Mouse (Mus musculus) left cerebral cortex, postnatal 14 days (tissue): Measurements from ENCODE around the gene Nlrc5. TPM values are rescaled to one million over a fixed set of nuclear protein-coding genes. Genes with fewer than 3 reads are reported as not detected.
"Not testable (repeated sequence)": the region's sequence is repeated elsewhere in the genome, so short reads cannot be mapped to it uniquely, and the experiment has no call there.

Experiments
- DNase-seq, 2 experiments: peaks; one replicate each; pipeline ENCODE4 v3.0.0; 2021 to 2022; ENCODE audit warnings: low spot score in 2 of 2, mixed read lengths in 1 of 2
- intact Hi-C: fragments of 180-260 bp; cut with DNase I; formaldehyde crosslinking; loops from one replicate; pipeline ENCODE4 v1.15.1; 2025
- total RNA-seq, 2 experiments: library from RNA; stranded (reverse); gene quantifications; 2 replicates each; pipeline ENCODE4 v1.2.3; 2021

Nlrc5 gene
- total RNA-seq, 2 experiments from 2014 or later: 0.24 to 0.30 TPM

- intact Hi-C loops: not testable (repeated sequence)
Measured at GRCm38 (mm10) chr8:94452991-94453390, 18.8 kb downstream of the Nlrc5 start.

GRCm38 (mm10) chr8:94453868-94454488 lies 19.8 kb downstream of the Nlrc5 start:
- no peak for DNase-seq
- intact Hi-C loops: no loop called here

More at GRCm38 (mm10) chr8:94452991-94453390, 18.8 kb downstream of the Nlrc5 start:
- not testable (repeated sequence) for DNase-seq

DNA sequence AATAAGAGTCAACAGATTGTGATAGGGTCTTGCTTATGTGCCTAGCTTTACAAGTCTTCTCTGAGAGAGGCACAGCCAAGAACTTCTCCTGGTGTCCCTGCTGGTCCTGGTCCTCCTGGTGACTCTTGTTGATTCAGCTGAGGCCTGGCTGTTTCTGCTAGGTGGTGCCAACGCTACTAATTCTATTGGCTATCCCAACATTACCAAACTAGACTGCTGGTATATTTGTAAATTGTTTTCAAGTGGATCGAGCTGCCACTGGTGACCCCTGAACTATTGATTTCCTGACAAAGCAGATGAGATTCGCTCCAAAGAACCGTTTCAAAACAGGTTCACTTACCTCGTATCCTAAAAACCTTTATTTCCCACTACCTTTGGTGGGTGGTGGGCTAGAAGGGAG lies 20.7 kb downstream of the Nlrc5 start:
- intact Hi-C loops: no loop called here
- no peak for DNase-seq

- intact Hi-C loops: no loop called here
Measured at GRCm38 (mm10) chr8:94456071-94456470, 21.9 kb downstream of the Nlrc5 start.

GRCm38 (mm10) chr8:94458567-94458966 lies 24.4 kb downstream of the Nlrc5 start:
- intact Hi-C loops: no loop called here

More at GRCm38 (mm10) chr8:94456071-94456470, 21.9 kb downstream of the Nlrc5 start:
- no peak for DNase-seq

GRCm38 (mm10) chr8:94469656-94470055 lies 35.5 kb downstream of the Nlrc5 start:
- intact Hi-C loops: no loop called here
- no peak for DNase-seq

More at GRCm38 (mm10) chr8:94458567-94458966, 24.4 kb downstream of the Nlrc5 start:
- DNase-seq: no peak

GRCm38 (mm10) chr8:94470794-94471193 lies 36.6 kb downstream of the Nlrc5 start:
- intact Hi-C loops: no loop called here
- no peak for DNase-seq

- intact Hi-C loops: no loop called here
- no peak for DNase-seq
Measured at GRCm38 (mm10) chr8:94471281-94471680, 37.1 kb downstream of the Nlrc5 start.

DNA sequence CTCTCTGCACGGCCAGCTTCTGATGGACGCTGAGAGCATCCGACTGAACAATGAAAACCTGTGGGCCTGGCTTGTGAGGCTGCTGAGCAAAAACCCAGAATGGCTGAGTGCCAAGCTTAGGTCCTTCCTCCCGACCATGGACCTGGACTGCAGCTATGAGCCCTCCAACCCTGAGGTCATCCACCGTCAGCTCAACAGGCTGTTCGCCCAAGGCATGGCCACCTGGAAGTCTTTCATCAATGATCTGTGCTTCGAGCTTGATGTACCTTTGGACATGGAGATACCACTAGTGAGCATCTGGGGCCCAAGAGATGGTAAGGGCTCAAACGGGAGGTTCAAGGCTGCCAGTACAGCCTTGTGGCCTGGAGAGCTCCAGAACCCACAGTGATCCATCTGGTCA lies 38.6 kb downstream of the Nlrc5 start:
- no peak for DNase-seq
- intact Hi-C loops: no loop called here

DNA sequence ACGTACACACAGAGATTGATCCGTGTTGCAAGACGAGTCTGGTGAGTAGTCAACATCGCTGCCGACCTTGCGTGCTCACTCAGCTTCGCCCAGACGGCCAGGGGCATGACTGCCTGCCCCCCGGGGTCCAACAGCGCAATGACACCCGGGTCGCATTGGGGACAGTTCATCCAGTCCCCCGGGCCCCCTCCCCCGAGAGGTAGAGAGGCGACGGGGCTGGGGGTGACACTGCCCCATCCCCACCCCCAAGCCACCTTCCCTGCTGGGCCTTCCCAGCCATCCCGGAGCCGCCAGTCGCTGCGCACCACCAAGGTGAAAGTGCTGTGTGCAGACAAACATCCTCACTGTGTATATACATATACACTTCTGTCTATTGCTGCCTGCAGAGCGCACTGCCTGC lies 39.3 kb downstream of the Nlrc5 start:
- DNase-seq: no peak
- intact Hi-C loops: no loop called here

DNA sequence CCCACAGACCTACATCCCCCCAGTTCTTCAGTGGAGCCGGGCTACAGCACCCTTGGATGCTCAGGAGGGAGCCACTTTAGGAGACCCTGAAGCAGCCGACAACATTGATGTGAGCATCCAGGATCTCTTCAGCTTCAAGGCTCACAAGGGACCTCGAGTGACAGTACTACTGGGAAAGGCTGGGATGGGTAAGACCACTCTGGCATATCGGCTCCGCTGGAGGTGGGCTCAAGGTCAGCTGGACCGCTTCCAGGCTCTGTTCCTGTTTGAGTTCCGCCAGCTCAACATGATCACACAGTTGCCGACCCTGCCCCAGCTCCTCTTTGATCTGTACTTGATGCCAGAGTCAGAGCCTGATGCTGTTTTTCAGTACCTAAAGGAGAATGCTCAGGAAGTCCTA lies 41.6 kb downstream of the Nlrc5 start:
- DNase-seq: no peak
- intact Hi-C loops: no loop called here

GRCm38 (mm10) chr8:94476846-94477245 lies 42.7 kb downstream of the Nlrc5 start:
- intact Hi-C loops: no loop called here
- DNase-seq: no peak

DNA sequence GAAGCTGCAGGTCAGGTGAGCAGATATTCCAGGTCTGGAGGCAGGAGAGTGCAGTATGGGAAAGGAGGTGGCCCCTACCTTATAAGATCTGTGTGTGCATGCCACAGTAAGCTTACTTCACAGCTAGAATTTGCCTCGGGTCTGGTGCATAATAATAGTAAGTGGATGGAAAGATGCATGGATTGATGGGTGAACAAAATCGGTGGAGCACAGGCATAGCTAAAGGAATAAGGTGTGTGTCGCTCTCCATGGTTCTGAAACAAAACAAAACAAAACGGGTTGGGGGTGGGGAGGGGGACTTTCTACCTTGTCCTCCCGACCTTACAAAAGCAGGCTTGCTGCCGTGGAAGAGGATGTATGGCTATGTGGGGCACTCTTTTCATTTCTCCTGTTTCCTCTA lies 47.9 kb downstream of the Nlrc5 start:
- no peak for DNase-seq
- intact Hi-C loops: no loop called here

- intact Hi-C loops: loop anchor here (5.0 kb wide), 1 partner anchor 153 kb away; no protein-coding TSS in a partner anchor
- no peak for DNase-seq
Measured at GRCm38 (mm10) chr8:94485288-94485687, 51.1 kb downstream of the Nlrc5 start.

GRCm38 (mm10) chr8:94485882-94486281 lies 51.7 kb downstream of the Nlrc5 start:
- intact Hi-C loops: loop anchor here (5.0 kb wide), 1 partner anchor 154 kb away; no protein-coding TSS in a partner anchor
- DNase-seq: peak; percentile 45 to 54

GRCm38 (mm10) chr8:94488016-94488415 lies 53.9 kb downstream of the Nlrc5 start:
- DNase-seq: no peak
- intact Hi-C loops: loop anchor here (5.0 kb wide), 1 partner anchor 156 kb away; no protein-coding TSS in a partner anchor

GRCm38 (mm10) chr8:94489809-94490483 lies 55.8 kb downstream of the Nlrc5 start:
- DNase-seq: no peak
- intact Hi-C loops: loop anchor here (5.0 kb wide), 2 partner anchors 158 to 212 kb away; no protein-coding TSS in a partner anchor

GRCm38 (mm10) chr8:94492021-94492681 lies 58.0 kb downstream of the Nlrc5 start:
- intact Hi-C loops: loop anchor here (5.0 kb wide), 1 partner anchor 210 kb away; no protein-coding TSS in a partner anchor

GRCm38 (mm10) chr8:94493240-94493639 lies 59.1 kb downstream of the Nlrc5 start:
- no peak for DNase-seq
- intact Hi-C loops: loop anchor here (5.0 kb wide), 1 partner anchor 209 kb away; no protein-coding TSS in a partner anchor

More at GRCm38 (mm10) chr8:94492021-94492681, 58.0 kb downstream of the Nlrc5 start:
- peak; percentile 82 to 93 for DNase-seq
